17 mouse cellular contexts compared by ENCODE assay signal in the genomic region with DNA sequence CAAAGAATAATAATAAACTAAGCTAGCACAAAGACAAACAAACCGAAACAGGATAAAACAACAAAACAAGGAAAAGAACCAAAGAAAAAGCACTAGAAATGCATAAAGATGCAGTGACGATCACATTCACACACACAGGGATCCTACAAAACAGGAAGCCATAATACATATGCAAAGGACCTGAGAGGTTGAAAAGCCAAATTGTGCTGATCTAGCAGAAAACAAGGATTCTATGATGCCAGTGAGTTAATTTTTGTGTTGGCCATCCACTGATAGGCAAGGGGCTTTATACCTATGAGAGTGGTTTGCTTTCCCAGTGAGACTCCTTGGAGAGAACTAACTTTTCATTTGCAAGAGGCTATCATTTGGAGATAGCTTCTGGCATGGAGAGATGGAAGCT.
"Had no signal": no experiment of that assay in that cellular context is flagged by ENCODE, and none has a peak within 500 bp of the region (broad histone marks: within the 10 kb centered on the region; RNA-seq: fewer than 3 reads in every experiment).

No protein-coding gene starts in this region.

- H3K27ac ChIP-seq: neural tube, embryonic 12.5 days; neural tube, embryonic 13.5 days; neural tube, embryonic 15.5 days; stomach, embryonic 15.5 days; stomach, postnatal 0 days had no signal

- H3K4me2 ChIP-seq: neural tube, embryonic 12.5 days; neural tube, embryonic 13.5 days; neural tube, embryonic 15.5 days; stomach, embryonic 15.5 days had no signal

- H3K9me3 ChIP-seq: neural tube, embryonic 12.5 days; neural tube, embryonic 13.5 days; neural tube, embryonic 15.5 days; stomach, embryonic 15.5 days had no signal

- H3K9ac ChIP-seq: neural tube, embryonic 12.5 days; neural tube, embryonic 13.5 days; neural tube, embryonic 15.5 days; stomach, embryonic 15.5 days had no signal

- H3K36me3 ChIP-seq: neural tube, embryonic 12.5 days; neural tube, embryonic 13.5 days; neural tube, embryonic 15.5 days; stomach, embryonic 15.5 days had no signal

- DNase-seq: retina, postnatal 1 day; right cerebral cortex, adult 18-20 months; right cerebral cortex, postnatal 14 days; right cerebral cortex, postnatal 25 days; right cerebral cortex, postnatal 4 days; spleen, adult 18-20 months; thymus, adult 18-20 months; thymus, adult 2 months; thymus, postnatal 14 days; thymus, postnatal 25 days; thymus, postnatal 36 days; thymus, postnatal 4 days had no signal

- H3K4me1 ChIP-seq: neural tube, embryonic 12.5 days; neural tube, embryonic 13.5 days; neural tube, embryonic 15.5 days; stomach, embryonic 15.5 days had no signal

- H3K27me3 ChIP-seq: neural tube, embryonic 12.5 days; neural tube, embryonic 13.5 days; neural tube, embryonic 15.5 days; stomach, embryonic 15.5 days had no signal

- H3K4me3 ChIP-seq: neural tube, embryonic 12.5 days; neural tube, embryonic 13.5 days; neural tube, embryonic 15.5 days; stomach, embryonic 15.5 days had no signal
